ENCODE assay signal across 9 mouse cellular contexts in genomic region chr11:31170052-31170646, GRCm38 (mm10). TPM values are rescaled to one million over a fixed set of nuclear protein-coding genes. Genes with fewer than 3 reads are reported as not detected.
A peak's percentile ranks its signal among the peaks of the same experiment; 100 is the strongest.
DNase-seq lines count a peak whose midpoint lies in the region; ATAC-seq and TF ChIP-seq lines count a peak whose summit lies in the region.
"Had no signal": no experiment of that assay in that cellular context is flagged by ENCODE, and none has a peak within 500 bp of the region (broad histone marks: within the 10 kb centered on the region; RNA-seq: fewer than 3 reads in every experiment).

No protein-coding gene starts in this region.

- H3K4me3 ChIP-seq in kidney, embryonic 15.5 days (replicated peaks), result peak overlapping the region; percentile 44; the same call in 1 of the 2 replicates
- H3K4me3 ChIP-seq in embryonic facial prominence, embryonic 12.5 days, result no peak overlapping the region
- peak overlapping the region; percentile 40 for H3K4me3 ChIP-seq in liver, postnatal 0 days (ENCODE audit: low read depth, low read length)

- intact Hi-C loops in heart, postnatal 36 days (cut with DNase I), result no loop called here

- H3K27me3 ChIP-seq in kidney, embryonic 15.5 days, result no peaks in the 10 kb centered on the region
- H3K27me3 ChIP-seq in embryonic facial prominence, embryonic 12.5 days, result no peaks in the 10 kb centered on the region
- no peaks in the 10 kb centered on the region for H3K27me3 ChIP-seq in liver, postnatal 0 days (ENCODE audit: insufficient read depth, low read length)

- peak overlapping the region; percentile 67 for H3K4me2 ChIP-seq in kidney, embryonic 15.5 days
- peak overlapping the region; percentile 70 for H3K4me2 ChIP-seq in embryonic facial prominence, embryonic 12.5 days (replicated peaks)
- peak overlapping the region; percentile 73; the same call in 1 of the 2 replicates for H3K4me2 ChIP-seq in liver, postnatal 0 days (ENCODE audit: low read depth, low read length)

- 13% methylated on average over 4 of the region's 4 CpGs for WGBS in kidney, embryonic 15.5 days
- WGBS in embryonic facial prominence, embryonic 12.5 days, result 16% methylated on average over 4 of the region's 4 CpGs
- WGBS in liver, postnatal 0 days (ENCODE audit: insufficient replicate concordance), result 8% methylated on average over 4 of the region's 4 CpGs

- no peaks in the 10 kb centered on the region for H3K36me3 ChIP-seq in kidney, embryonic 15.5 days
- H3K36me3 ChIP-seq in embryonic facial prominence, embryonic 12.5 days, result no peaks in the 10 kb centered on the region
- no peaks in the 10 kb centered on the region for H3K36me3 ChIP-seq in liver, postnatal 0 days (replicated peaks; ENCODE audit: insufficient read depth, low read length)

- 0 out of 2 replicates have a peak, but pooled peaks cover 10% of the 10 kb centered on the region for H3K4me1 ChIP-seq in kidney, embryonic 15.5 days
- 0 out of 2 replicates have a peak, but pooled peaks cover 4% of the 10 kb centered on the region for H3K4me1 ChIP-seq in embryonic facial prominence, embryonic 12.5 days
- peaks cover 11% of the 10 kb centered on the region; the same call in 1 of the 2 replicates for H3K4me1 ChIP-seq in liver, postnatal 0 days (ENCODE audit: insufficient read depth)

- no peak for TF ChIP-seq CTCF in liver, postnatal 0 days (IDR thresholded peaks at IDR 0.05; ENCODE audit: low read depth)

- TF ChIP-seq EP300 in liver, postnatal 0 days (IDR thresholded peaks at IDR 0.05; ENCODE audit: low read depth), result peak; percentile 74

- peak; percentile 69 for ATAC-seq in kidney, embryonic 15.5 days (replicated peaks; ENCODE audit: low FRiP score)
- peak; percentile 75; the same call in 1 of the 2 replicates for ATAC-seq in embryonic facial prominence, embryonic 12.5 days (ENCODE audit: insufficient number of reproducible peaks, insufficient read depth, low FRiP score, low TSS enrichment)
- peak; percentile 93 for ATAC-seq in liver, postnatal 0 days
- ATAC-seq in activated CD4-positive, CD25-positive, alpha-beta regulatory T cell, adult 4 months, result no peak

- H3K27ac ChIP-seq in kidney, embryonic 15.5 days, result no peak overlapping the region
- no peak overlapping the region for H3K27ac ChIP-seq in embryonic facial prominence, embryonic 12.5 days
- H3K27ac ChIP-seq in liver, postnatal 0 days (ENCODE audit: low read depth), result peak overlapping the region; percentile 57; the same call in 1 of the 2 replicates

- H3K9ac ChIP-seq in kidney, embryonic 15.5 days, result no peak overlapping the region
- H3K9ac ChIP-seq in embryonic facial prominence, embryonic 12.5 days, result no peak overlapping the region; the same call in 1 of the 2 replicates
- no peak overlapping the region for H3K9ac ChIP-seq in liver, postnatal 0 days (replicated peaks)

- H3K9me3 ChIP-seq in kidney, embryonic 15.5 days (replicated peaks), result no peaks in the 10 kb centered on the region
- no peaks in the 10 kb centered on the region for H3K9me3 ChIP-seq in embryonic facial prominence, embryonic 12.5 days
- no peaks in the 10 kb centered on the region for H3K9me3 ChIP-seq in liver, postnatal 0 days (ENCODE audit: low read length)

- no peak for DNase-seq in kidney, postnatal 25 days
- peak; percentile 13 to 20 for DNase-seq in heart, postnatal 36 days
- DNase-seq in liver, postnatal 0 days, result peak; percentile 59
- peak; percentile 39 for DNase-seq in retina, postnatal 1 day
- no peak for DNase-seq in natural killer cell, adult 2 months (ENCODE audit: low spot score in 2 of 2)

RNA-seq across cellular contexts. Expression of gene Gm17332, which starts 12.1 kb away (rescaled TPM):
- not detected in 2 replicates for polyA plus RNA-seq in kidney, embryonic 15.5 days (2015; fragmentation: Nextera tagmentation; extraction: Ambion mirVana)
- polyA plus RNA-seq in embryonic facial prominence, embryonic 12.5 days (2016; fragmentation: Nextera tagmentation; extraction: Ambion mirVana), result not detected in 2 replicates
- total RNA-seq in heart, postnatal 36 days (2021), result not detected
- polyA plus RNA-seq in liver, postnatal 0 days (2015; fragmentation: Nextera tagmentation; extraction: Ambion mirVana), result not detected in 2 replicates
- not detected for polyA plus RNA-seq in activated CD4-positive, CD25-positive, alpha-beta regulatory T cell, adult 4 months (2017; shearing (Covaris generic))
- polyA plus RNA-seq: large intestine, adult 2 months had no signal

Comparison
In these comparisons a context has a peak if more than half of its experiments do, and no peak if none do; other contexts are left out.
1. DNase-seq: peak in heart, postnatal 36 days (2 of 2), liver, postnatal 0 days (single experiment) and retina, postnatal 1 day (single experiment); none in kidney, postnatal 25 days (0 of 2) and natural killer cell, adult 2 months (0 of 2).
2. Peak in every context shown above with its lines, with median percentiles within 50 percentile points of each other: H3K4me2 ChIP-seq.